Mouse (Mus musculus): ENCODE results near the gene Fam57b. TPM values are rescaled to one million over a fixed set of nuclear protein-coding genes. Genes with fewer than 3 reads are reported as not detected.

The Fam57b gene
- total RNA-seq, 1 experiment from 2014 or later: not detected

DNA sequence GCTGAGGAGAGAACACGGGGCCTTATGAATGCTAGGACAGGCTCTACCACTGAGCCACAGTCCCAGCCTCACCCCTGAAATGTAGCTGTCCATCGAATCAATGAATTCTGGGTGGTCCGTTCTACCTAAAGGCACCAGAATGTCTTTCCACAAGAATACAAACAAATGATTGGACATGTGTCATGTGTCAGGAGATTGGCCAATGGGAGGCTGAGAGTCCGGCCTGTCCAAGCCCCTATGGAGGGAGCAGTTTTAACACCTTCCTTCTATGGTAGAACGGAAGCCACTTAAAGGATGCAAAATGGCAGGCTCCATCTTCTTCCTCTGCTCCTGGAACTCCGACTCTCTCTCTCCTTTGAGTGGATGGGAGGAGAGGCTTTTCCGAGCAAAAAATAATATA, 20.1 kb downstream of the Fam57b start:
- no peak for ATAC-seq (ENCODE audit: extremely low read depth, insufficient number of reproducible peaks, low FRiP score, poor library complexity, severe bottlenecking)

DNA sequence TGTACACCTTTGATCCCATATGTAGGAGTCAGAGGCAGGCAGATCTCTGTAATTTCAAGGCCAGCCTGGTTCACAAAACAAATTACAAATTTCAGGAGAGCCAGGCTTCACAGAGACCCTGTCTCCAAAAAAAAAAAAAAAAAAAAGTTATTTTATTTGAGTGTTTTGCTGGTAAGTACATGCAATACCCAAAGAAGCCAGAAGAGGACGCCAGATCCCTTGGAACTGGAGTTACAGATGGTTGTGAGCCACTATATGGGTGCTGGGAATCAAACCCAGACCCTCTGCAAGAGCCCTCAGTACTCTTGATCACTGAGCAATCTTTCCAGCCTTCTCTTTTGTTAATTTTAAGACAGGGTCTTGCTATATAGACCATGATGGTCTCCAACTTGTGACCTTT, 21.4 kb downstream of the Fam57b start:
- ATAC-seq (ENCODE audit: extremely low read depth, insufficient number of reproducible peaks, low FRiP score, poor library complexity, severe bottlenecking): no peak

DNA sequence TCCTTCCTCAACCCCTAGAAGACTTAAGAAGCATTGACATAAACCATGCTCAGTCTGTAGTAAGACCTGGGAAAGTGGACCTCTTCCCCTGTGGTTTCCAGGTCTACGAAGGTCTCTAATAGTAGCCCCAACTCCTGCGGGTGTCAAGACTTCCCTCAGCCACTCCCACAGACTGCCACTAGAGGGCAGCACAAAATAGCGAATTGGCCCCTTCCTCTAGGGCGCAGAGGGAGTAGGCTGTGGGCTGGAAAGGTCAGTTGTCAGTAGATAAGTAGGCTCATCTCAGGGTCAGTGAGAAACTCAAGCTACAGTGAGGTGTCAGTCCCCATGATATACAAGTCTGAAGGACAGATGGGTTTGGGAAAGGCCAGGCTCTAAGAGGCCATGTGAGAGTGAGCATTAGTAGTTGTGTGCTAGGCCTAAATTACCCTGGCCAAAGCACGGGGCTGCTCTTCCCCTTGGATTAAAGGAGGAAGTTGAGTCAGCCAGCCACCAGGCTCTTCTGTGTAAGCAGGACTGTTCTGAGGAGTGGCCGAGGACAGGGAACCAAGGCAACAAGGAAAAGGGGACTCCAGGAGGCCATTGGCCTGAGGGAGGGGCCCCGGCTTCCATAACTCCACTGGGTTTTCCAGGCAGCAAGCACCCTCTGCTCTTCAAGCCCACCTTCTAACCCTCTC, 24.5 kb downstream of the Fam57b start:
- ATAC-seq (ENCODE audit: extremely low read depth, insufficient number of reproducible peaks, low FRiP score, poor library complexity, severe bottlenecking): peak; percentile 75

DNA sequence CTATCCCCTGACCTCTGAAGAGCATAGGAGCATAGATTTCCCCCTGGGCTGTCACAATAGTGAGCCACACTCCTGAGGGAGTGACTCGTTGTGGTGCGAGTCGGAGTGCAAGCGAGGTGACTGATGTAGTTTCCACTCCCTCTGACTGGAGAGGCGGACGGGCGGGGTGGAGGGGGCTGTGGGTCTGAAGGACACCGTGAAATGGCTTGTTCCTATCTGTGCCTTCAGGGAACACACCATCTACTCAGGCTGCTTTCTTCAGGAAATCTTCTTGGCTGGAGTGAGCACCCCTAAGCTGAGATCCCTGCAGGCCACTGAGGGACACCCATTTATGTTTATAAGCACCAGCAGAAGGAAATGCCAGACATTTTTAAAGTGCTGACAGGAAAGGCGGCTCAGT, 25.3 kb downstream of the Fam57b start:
- no peak for ATAC-seq (ENCODE audit: extremely low read depth, insufficient number of reproducible peaks, low FRiP score, poor library complexity, severe bottlenecking)

- ATAC-seq (ENCODE audit: extremely low read depth, insufficient number of reproducible peaks, low FRiP score, poor library complexity, severe bottlenecking): no peak
Observed at GRCm38 (mm10) chr7:126823202-126823711, 25.8 kb downstream of the Fam57b start.

GRCm38 (mm10) chr7:126823940-126824339, 26.5 kb downstream of the Fam57b start:
- no peak for ATAC-seq (ENCODE audit: extremely low read depth, insufficient number of reproducible peaks, low FRiP score, poor library complexity, severe bottlenecking)

DNA sequence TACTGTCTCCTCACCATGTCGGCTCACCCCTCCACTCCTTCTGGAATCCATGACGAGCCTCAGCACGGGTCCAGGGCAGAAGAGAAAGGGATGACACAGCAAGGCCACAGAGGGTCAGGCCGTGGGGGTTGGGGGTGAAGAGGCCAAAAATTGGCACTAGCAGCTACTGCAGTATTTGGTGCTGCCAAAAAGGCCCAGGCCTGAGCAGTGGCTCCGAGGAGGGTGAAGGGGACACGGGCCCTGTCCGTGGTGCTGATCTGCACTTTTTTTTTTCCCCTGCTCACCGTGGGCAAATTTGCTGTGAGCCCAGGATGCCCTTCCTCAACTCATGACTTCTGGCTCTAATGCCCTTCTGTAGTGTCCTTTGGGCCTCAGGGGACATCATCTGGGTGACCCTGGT, 27.9 kb downstream of the Fam57b start:
- ATAC-seq (ENCODE audit: extremely low read depth, insufficient number of reproducible peaks, low FRiP score, poor library complexity, severe bottlenecking): no peak

DNA sequence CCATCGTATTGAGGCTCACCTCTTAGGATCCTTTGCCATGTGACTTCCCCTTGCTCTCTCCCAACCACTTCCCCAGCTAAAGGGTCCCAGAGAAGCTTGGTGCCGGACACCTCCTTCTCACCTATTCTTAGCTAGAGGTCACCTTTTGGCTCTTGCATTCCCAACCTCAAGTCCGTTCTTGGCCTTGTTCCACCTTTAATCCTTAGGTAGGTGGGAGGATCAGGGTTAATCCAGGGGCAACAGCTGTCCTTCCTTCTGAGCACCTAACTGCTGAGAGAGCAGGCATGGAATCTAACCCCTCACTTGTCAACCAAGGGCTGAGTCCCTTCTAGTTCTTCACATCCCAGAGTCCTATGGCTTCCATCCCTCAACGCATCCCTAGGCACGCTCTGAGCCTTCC, 28.5 kb downstream of the Fam57b start:
- no peak for ATAC-seq (ENCODE audit: extremely low read depth, insufficient number of reproducible peaks, low FRiP score, poor library complexity, severe bottlenecking)

- no peak for ATAC-seq (ENCODE audit: extremely low read depth, insufficient number of reproducible peaks, low FRiP score, poor library complexity, severe bottlenecking)
Observed at GRCm38 (mm10) chr7:126831539-126831938, 34.1 kb downstream of the Fam57b start, which contains the start of gene 4930451I11Rik. TSS of gene 4930451I11Rik (minus strand) at chr7:126831639.

DNA sequence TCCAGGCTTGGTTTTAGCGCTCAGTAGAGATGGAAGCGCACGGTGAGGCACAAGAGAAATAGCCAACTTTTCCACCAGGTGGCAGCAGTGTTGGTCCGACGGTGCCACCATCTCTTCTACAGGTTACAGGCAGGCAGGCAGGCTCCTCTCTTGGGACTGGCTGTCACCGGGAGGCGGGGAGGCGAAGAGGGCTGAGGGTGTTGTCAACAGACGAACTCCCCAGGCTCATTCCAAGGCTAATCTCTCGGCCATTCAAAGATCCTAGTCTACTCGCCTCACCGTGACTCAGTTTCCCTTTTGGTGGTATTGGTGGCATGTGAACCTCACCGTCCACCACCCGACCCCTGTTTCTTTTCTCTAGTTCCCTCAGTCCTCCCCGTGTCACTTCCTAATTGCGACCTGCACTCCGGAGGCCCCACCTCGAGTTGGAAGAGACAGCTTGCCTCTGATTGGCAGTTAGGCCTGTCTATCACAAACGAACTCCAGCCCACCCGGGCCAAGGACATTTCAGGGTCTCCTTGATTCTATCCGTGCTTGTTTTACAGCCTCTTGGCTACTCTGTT, 34.6 kb downstream of the Fam57b start:
- ATAC-seq (ENCODE audit: extremely low read depth, insufficient number of reproducible peaks, low FRiP score, poor library complexity, severe bottlenecking): peak; percentile 87

GRCm38 (mm10) chr7:126833294-126833693, 35.8 kb downstream of the Fam57b start:
- ATAC-seq (ENCODE audit: extremely low read depth, insufficient number of reproducible peaks, low FRiP score, poor library complexity, severe bottlenecking): no peak

- ATAC-seq (ENCODE audit: extremely low read depth, insufficient number of reproducible peaks, low FRiP score, poor library complexity, severe bottlenecking): no peak
Observed at GRCm38 (mm10) chr7:126843276-126843675, 45.8 kb downstream of the Fam57b start.

DNA sequence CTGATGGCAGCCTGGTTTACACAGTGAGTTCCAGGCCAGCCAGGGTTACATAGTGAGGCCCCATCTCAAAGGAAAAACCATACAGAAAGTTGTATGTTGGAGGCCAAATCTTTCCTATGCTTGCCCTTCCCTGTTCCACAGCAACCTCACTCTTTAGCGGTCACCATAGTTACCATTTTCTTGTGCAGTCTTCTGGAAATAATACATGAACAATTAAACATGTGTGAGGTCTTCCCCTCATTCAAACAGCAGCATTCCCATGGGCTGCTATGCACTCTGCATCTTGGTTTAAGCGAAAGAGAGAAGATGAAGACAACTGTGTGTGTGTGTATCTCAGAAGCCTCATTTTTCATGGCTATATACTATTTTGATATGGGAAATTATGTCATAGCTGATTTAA, 48.0 kb downstream of the Fam57b start:
- no peak for ATAC-seq (ENCODE audit: extremely low read depth, insufficient number of reproducible peaks, low FRiP score, poor library complexity, severe bottlenecking)

DNA sequence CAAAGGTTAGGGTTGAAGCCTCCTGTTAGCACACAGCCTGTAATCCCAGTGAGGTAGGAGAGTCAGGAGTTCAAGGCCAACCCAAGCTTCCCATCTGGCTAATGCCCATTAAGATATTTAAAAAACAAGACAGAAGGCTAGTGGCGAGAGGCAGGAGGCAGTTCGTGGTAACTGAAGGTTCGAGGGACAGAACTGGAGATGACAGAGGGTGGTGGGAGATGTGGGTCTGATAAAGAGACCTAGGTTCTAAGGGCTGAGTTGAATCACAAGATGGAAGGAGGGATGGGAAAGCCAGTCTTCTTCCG, 49.6 kb downstream of the Fam57b start, which contains the start of gene Doc2a:
Gene Doc2a (plus strand): TSS at position 301 of the 305 bp plus-strand sequence.
- ATAC-seq (ENCODE audit: extremely low read depth, insufficient number of reproducible peaks, low FRiP score, poor library complexity, severe bottlenecking): no peak

- ATAC-seq (ENCODE audit: extremely low read depth, insufficient number of reproducible peaks, low FRiP score, poor library complexity, severe bottlenecking): no peak
Observed at GRCm38 (mm10) chr7:126847421-126848398, 50.2 kb downstream of the Fam57b start.

DNA sequence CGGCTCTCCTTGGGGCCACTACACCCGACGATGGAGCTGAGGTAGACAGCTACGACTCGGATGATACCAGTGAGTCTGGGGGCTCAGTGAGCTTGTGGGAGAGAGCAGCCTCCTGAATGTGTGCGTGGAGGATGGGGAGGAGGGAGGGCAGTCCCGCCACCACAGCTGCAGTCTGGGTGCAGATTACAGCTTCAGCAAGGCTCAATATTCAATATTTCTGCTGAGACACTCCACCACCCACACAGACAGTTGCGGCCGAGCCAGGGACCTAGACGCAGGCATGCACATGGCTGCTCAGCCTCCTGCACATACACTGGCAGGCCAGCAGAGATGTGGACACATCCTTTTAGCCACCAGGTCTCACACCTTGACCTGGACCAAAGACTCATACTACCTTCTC, 51.3 kb downstream of the Fam57b start:
- ATAC-seq (ENCODE audit: extremely low read depth, insufficient number of reproducible peaks, low FRiP score, poor library complexity, severe bottlenecking): no peak

GRCm38 (mm10) chr7:126850161-126850560, 52.7 kb downstream of the Fam57b start:
- no peak for ATAC-seq (ENCODE audit: extremely low read depth, insufficient number of reproducible peaks, low FRiP score, poor library complexity, severe bottlenecking)

DNA sequence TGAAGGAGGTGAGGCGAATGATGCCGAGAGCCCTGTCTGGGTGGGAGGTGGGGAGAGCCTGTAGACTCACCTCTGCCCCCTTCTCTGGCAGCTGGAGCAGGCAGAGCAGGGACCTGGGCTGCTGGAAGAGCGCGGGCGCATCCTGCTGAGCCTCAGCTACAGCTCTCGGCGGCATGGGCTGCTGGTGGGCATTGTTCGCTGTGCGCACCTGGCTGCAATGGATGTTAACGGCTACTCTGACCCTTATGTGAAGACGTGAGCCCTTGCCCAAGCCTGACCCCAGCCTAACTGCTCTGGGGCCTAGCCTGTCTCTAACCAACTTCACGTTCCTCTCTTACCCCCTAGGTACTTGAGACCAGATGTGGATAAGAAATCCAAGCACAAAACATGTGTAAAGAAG, 53.7 kb downstream of the Fam57b start:
- ATAC-seq (ENCODE audit: extremely low read depth, insufficient number of reproducible peaks, low FRiP score, poor library complexity, severe bottlenecking): no peak

DNA sequence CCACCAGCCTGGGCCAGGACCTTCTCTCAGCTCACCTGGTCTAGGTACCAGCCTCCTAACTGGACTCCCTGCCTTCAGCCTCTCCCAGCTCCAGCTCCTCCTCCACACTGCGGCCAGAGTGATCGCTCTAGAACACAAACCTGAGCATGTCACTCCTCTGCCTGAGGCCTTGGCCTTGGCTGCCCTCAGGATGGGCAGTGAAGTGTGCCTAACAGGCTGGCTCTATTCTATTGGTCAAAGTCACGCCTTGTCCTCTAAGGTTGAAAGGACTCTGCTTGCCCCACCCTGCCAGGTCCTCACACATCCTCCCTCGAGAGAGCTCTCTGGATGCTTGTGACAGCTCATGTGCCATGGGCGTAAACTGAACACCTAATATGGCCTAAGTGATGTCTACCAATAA, 56.0 kb downstream of the Fam57b start:
- ATAC-seq (ENCODE audit: extremely low read depth, insufficient number of reproducible peaks, low FRiP score, poor library complexity, severe bottlenecking): no peak

GRCm38 (mm10) chr7:126855641-126856040, 58.2 kb downstream of the Fam57b start:
- no peak for ATAC-seq (ENCODE audit: extremely low read depth, insufficient number of reproducible peaks, low FRiP score, poor library complexity, severe bottlenecking)
